Mouse (Mus musculus) lung, embryonic 16.5 days (tissue): Measurements from ENCODE around the gene Sec24d. TPM values are rescaled to one million over a fixed set of nuclear protein-coding genes. Genes with fewer than 3 reads are reported as not detected.

Source experiments
- ATAC-seq: fragments of 200-750 bp; cut with Nextera tagmentation; 2 replicates; pipeline ENCODE4 v1.8.0; 2017; ENCODE audit warnings: low read depth, mild to moderate bottlenecking, moderate library complexity
- H3K27ac ChIP-seq: fragments of 300-500 bp; sonication (generic); 2 replicates; pipeline ENCODE4 v1.5.1; 2014; ENCODE audit warnings: mild to moderate bottlenecking, control low read depth, low read length
- H3K27me3 ChIP-seq: fragments of 300-500 bp; sonication (generic); 2 replicates; pipeline ENCODE4 v1.6.1; 2014; ENCODE audit warnings: low read depth, low read length, mixed read lengths; ENCODE audit not compliant: control insufficient read depth, insufficient read depth
- H3K36me3 ChIP-seq: fragments of 300-500 bp; sonication (generic); 2 replicates; pipeline ENCODE4 v1.6.1; 2014; ENCODE audit warnings: low read length; ENCODE audit not compliant: control insufficient read depth, insufficient read depth
- H3K4me1 ChIP-seq: fragments of 300-500 bp; sonication (generic); replicated peaks from 2 replicates; pipeline ENCODE4 v1.6.1; 2014; ENCODE audit warnings: low read length, mixed read lengths; ENCODE audit not compliant: control insufficient read depth, insufficient read depth
- H3K4me2 ChIP-seq: fragments of 300-500 bp; sonication (generic); 2 replicates; pipeline ENCODE4 v1.6.1; 2014; ENCODE audit warnings: low read depth, low read length, control low read depth
- H3K4me3 ChIP-seq: fragments of 300-500 bp; sonication (generic); 2 replicates; pipeline ENCODE4 v1.5.1; 2014; ENCODE audit warnings: mild to moderate bottlenecking, low read length, control low read depth
- H3K9ac ChIP-seq: fragments of 300-500 bp; sonication (generic); 2 replicates; pipeline ENCODE4 v1.6.1; 2014; ENCODE audit warnings: low read length, control low read depth
- H3K9me3 ChIP-seq: fragments of 300-500 bp; sonication (generic); 2 replicates; pipeline ENCODE4 v1.6.1; 2016; ENCODE audit warnings: low read length; ENCODE audit not compliant: control insufficient read depth
- WGBS: fragments of 180-500 bp; shearing (Covaris S2); extraction: QIAGEN DNeasy Blood & Tissue Kit; methylation state at CpG from one replicate; pipeline ENCODE4 v1.1.7; 2014; 5-methylcytosine and 5-hydroxymethylcytosine counted together
- polyA plus RNA-seq: library from polyadenylated mRNA; unstranded; fragments of >200 nt; fragmentation: Nextera tagmentation; extraction: Ambion mirVana; gene quantifications from 2 replicates; pipeline ENCODE4 v1.2.1, GENCODE M21; 2015

Sec24d gene
- polyA plus RNA-seq, 1 experiment from 2014 or later: 73.7 TPM

- Histone ChIP-seq H3K4me2 (no peak overlapping the region), H3K9me3 (no peaks in the 10 kb centered on the region), H3K27ac (no peak overlapping the region), H3K27me3 (no peaks in the 10 kb centered on the region), H3K36me3 (peaks cover 10% of the 10 kb centered on the region), H3K9ac (no peak overlapping the region), H3K4me3 (no peak overlapping the region), H3K4me1 (no peaks in the 10 kb centered on the region)
- no peak for ATAC-seq
- WGBS: 44% methylated on average over 9 of the region's 9 CpGs
Observed at GRCm38 (mm10) chr3:123288856-123289570, 21.8 kb downstream of the Sec24d start.

- ATAC-seq: no peak
- Histone ChIP-seq H3K4me2 (no peak overlapping the region), H3K9ac (no peak overlapping the region), H3K4me1 (no peaks in the 10 kb centered on the region), H3K4me3 (no peak overlapping the region), H3K27me3 (no peaks in the 10 kb centered on the region), H3K9me3 (no peaks in the 10 kb centered on the region), H3K36me3 (peaks cover 20% of the 10 kb centered on the region), H3K27ac (no peak overlapping the region)
Observed at GRCm38 (mm10) chr3:123291670-123292069, 24.4 kb downstream of the Sec24d start.

GRCm38 (mm10) chr3:123296654-123297053 lies 29.4 kb downstream of the Sec24d start:
- peak overlapping the region; percentile 14; the same call in 1 of the 2 replicates for H3K27ac ChIP-seq
- H3K4me1 ChIP-seq: no peaks in the 10 kb centered on the region
- no peak overlapping the region for H3K4me2 ChIP-seq
- 50% methylated on average over 11 of the region's 11 CpGs for WGBS
- H3K27me3 ChIP-seq: no peaks in the 10 kb centered on the region
- H3K9ac ChIP-seq: no peak overlapping the region
- peak; percentile 92 for ATAC-seq
- H3K36me3 ChIP-seq: peaks cover 31% of the 10 kb centered on the region
- no peaks in the 10 kb centered on the region for H3K9me3 ChIP-seq
- H3K4me3 ChIP-seq: no peak overlapping the region

- H3K36me3 ChIP-seq: peaks cover 42% of the 10 kb centered on the region
Observed at GRCm38 (mm10) chr3:123298283-123298682, 31.0 kb downstream of the Sec24d start.

GRCm38 (mm10) chr3:123301521-123301920 lies 34.3 kb downstream of the Sec24d start:
- no peak overlapping the region for H3K4me3 ChIP-seq
- H3K4me1 ChIP-seq: no peaks in the 10 kb centered on the region
- no peak overlapping the region for H3K9ac ChIP-seq
- no peaks in the 10 kb centered on the region for H3K27me3 ChIP-seq
- ATAC-seq: no peak
- 87% methylated on average over 2 of the region's 2 CpGs for WGBS
- no peak overlapping the region for H3K27ac ChIP-seq
- peaks cover 29% of the 10 kb centered on the region for H3K36me3 ChIP-seq
- H3K4me2 ChIP-seq: no peak overlapping the region
- H3K9me3 ChIP-seq: peaks cover 5% of the 10 kb centered on the region; the same call in 1 of the 2 replicates

More at GRCm38 (mm10) chr3:123298283-123298682, 31.0 kb downstream of the Sec24d start:
- no peak for ATAC-seq
- Histone ChIP-seq H3K4me2 (no peak overlapping the region), H3K27ac (no peak overlapping the region), H3K27me3 (no peaks in the 10 kb centered on the region), H3K4me3 (no peak overlapping the region), H3K9me3 (peaks cover 5% of the 10 kb centered on the region; the same call in 1 of the 2 replicates), H3K9ac (no peak overlapping the region), H3K4me1 (no peaks in the 10 kb centered on the region)
- 82% methylated on average over 9 of the region's 9 CpGs for WGBS

GRCm38 (mm10) chr3:123305611-123306010 lies 38.4 kb downstream of the Sec24d start:
- Histone ChIP-seq H3K36me3 (peaks cover 19% of the 10 kb centered on the region), H3K4me1 (no peaks in the 10 kb centered on the region)

GRCm38 (mm10) chr3:123307446-123307845 lies 40.2 kb downstream of the Sec24d start:
- H3K4me3 ChIP-seq: no peak overlapping the region
- peaks cover 8% of the 10 kb centered on the region for H3K36me3 ChIP-seq
- no peaks in the 10 kb centered on the region for H3K9me3 ChIP-seq
- no peaks in the 10 kb centered on the region for H3K4me1 ChIP-seq
- no peak overlapping the region for H3K27ac ChIP-seq
- H3K27me3 ChIP-seq: no peaks in the 10 kb centered on the region
- H3K4me2 ChIP-seq: no peak overlapping the region
- no peak overlapping the region for H3K9ac ChIP-seq
- ATAC-seq: no peak
- 93% methylated on average over 6 of the region's 6 CpGs for WGBS

More at GRCm38 (mm10) chr3:123305611-123306010, 38.4 kb downstream of the Sec24d start:
- Histone ChIP-seq H3K9ac (no peak overlapping the region), H3K27ac (no peak overlapping the region), H3K27me3 (no peaks in the 10 kb centered on the region), H3K4me2 (no peak overlapping the region), H3K9me3 (peaks cover 5% of the 10 kb centered on the region; the same call in 1 of the 2 replicates), H3K4me3 (no peak overlapping the region)
- ATAC-seq: no peak
- WGBS: 85% methylated on average over 15 of the region's 15 CpGs

- Histone ChIP-seq H3K27ac (no peak overlapping the region), H3K27me3 (no peaks in the 10 kb centered on the region), H3K4me1 (peaks cover 2% of the 10 kb centered on the region; the same call in 1 of the 2 replicates), H3K4me2 (no peak overlapping the region), H3K36me3 (peaks cover 2% of the 10 kb centered on the region; the same call in 1 of the 2 replicates), H3K9me3 (no peaks in the 10 kb centered on the region), H3K9ac (no peak overlapping the region), H3K4me3 (no peak overlapping the region)
- 75% methylated on average over 6 of the region's 6 CpGs for WGBS
- ATAC-seq: no peak
Observed at GRCm38 (mm10) chr3:123309141-123309540, 41.9 kb downstream of the Sec24d start.

- Histone ChIP-seq H3K36me3 (no peaks in the 10 kb centered on the region), H3K27me3 (no peaks in the 10 kb centered on the region), H3K9me3 (no peaks in the 10 kb centered on the region), H3K4me2 (no peak overlapping the region), H3K9ac (no peak overlapping the region), H3K4me3 (no peak overlapping the region), H3K27ac (no peak overlapping the region), H3K4me1 (peaks cover 2% of the 10 kb centered on the region; the same call in 1 of the 2 replicates)
- no peak for ATAC-seq
- WGBS: 74% methylated on average over 9 of the region's 9 CpGs
Observed at GRCm38 (mm10) chr3:123312477-123313062, 45.3 kb downstream of the Sec24d start.
